Mouse (Mus musculus): Measurements from ENCODE around the gene Rhbdl1.

DNA sequence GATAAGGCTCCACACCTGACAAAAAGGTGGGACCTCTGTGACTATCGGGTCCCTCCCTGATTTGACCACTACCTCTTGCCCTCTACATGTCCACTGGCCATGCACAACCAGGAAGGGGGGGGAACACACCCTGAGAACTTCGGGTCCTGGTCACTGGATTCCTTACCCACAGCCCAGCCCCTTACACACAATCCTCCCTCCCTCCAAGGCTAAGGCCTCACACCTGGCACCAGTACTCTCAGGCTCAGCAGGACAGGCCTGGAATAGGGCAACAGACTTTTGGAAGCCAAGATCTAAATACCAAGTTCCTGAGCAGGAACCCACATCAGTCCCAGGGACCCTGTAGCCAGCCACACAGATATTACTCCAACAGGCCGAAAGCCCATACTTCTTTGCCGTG lies 1.8 kb upstream of the Rhbdl1 start:
- TF ChIP-seq EP300 (IDR thresholded peaks at IDR 0.05; ENCODE audit: low read depth) (no peak), CTCF (IDR thresholded peaks at IDR 0.05; ENCODE audit: low read depth) (no peak)
